Mouse (Mus musculus) heart, postnatal 36 days (tissue): Measurements from ENCODE around the gene Henmt1. TPM values are rescaled to one million over a fixed set of nuclear protein-coding genes. Genes with fewer than 3 reads are reported as not detected.

Experiments
- DNase-seq, 2 experiments: peaks; one replicate each; pipeline ENCODE4 v3.0.0; 2021 to 2022
- intact Hi-C: fragments of 180-260 bp; cut with DNase I; formaldehyde crosslinking; loops from one replicate; pipeline ENCODE4 v1.15.1; 2025
- total RNA-seq, 2 experiments: library from RNA; stranded (reverse); gene quantifications; 2 replicates each; pipeline ENCODE4 v1.2.3; 2021

The Henmt1 gene
- total RNA-seq, 2 experiments from 2014 or later: not detected

GRCm38 (mm10) chr3:108938691-108939090, 982 bp upstream of the Henmt1 start:
- DNase-seq: no peak

GRCm38 (mm10) chr3:108940001-108940633, 444 bp downstream of the Henmt1 start, which contains the start of gene Gm9857:
TSS of gene Gm9857 (minus strand) at chr3:108940445.
- intact Hi-C loops: no loop called here
- no peak for DNase-seq

More at GRCm38 (mm10) chr3:108938691-108939090, 982 bp upstream of the Henmt1 start:
- intact Hi-C loops: no loop called here

GRCm38 (mm10) chr3:108940996-108941395, 1.3 kb downstream of the Henmt1 start:
- intact Hi-C loops: no loop called here
- no peak for DNase-seq

- intact Hi-C loops: no loop called here
- no peak for DNase-seq
These were observed 18.3 kb downstream of the Henmt1 start for GRCm38 (mm10) chr3:108957976-108958375.

- intact Hi-C loops: no loop called here
- no peak for DNase-seq
These were observed 20.1 kb downstream of the Henmt1 start for GRCm38 (mm10) chr3:108959680-108960295.

- no peak for DNase-seq
- intact Hi-C loops: no loop called here
These were observed 21.6 kb downstream of the Henmt1 start for GRCm38 (mm10) chr3:108961226-108961625.

- intact Hi-C loops: no loop called here
- no peak for DNase-seq
These were observed 22.0 kb downstream of the Henmt1 start for GRCm38 (mm10) chr3:108961655-108962054.

GRCm38 (mm10) chr3:108963278-108963677, 23.6 kb downstream of the Henmt1 start:
- intact Hi-C loops: no loop called here
- DNase-seq: no peak

- intact Hi-C loops: no loop called here
These were observed 24.1 kb downstream of the Henmt1 start for GRCm38 (mm10) chr3:108963776-108964175.

GRCm38 (mm10) chr3:108964361-108965044, 24.8 kb downstream of the Henmt1 start:
- DNase-seq: no peak
- intact Hi-C loops: no loop called here

More at GRCm38 (mm10) chr3:108963776-108964175, 24.1 kb downstream of the Henmt1 start:
- DNase-seq: no peak

GRCm38 (mm10) chr3:108966051-108966450, 26.4 kb downstream of the Henmt1 start:
- intact Hi-C loops: no loop called here

GRCm38 (mm10) chr3:108973980-108974660, 34.4 kb downstream of the Henmt1 start:
- intact Hi-C loops: no loop called here
- DNase-seq: no peak

More at GRCm38 (mm10) chr3:108966051-108966450, 26.4 kb downstream of the Henmt1 start:
- DNase-seq: no peak

- DNase-seq: no peak
- intact Hi-C loops: no loop called here
These were observed 35.3 kb downstream of the Henmt1 start for GRCm38 (mm10) chr3:108974920-108975485.

GRCm38 (mm10) chr3:108977340-108978030, 37.8 kb downstream of the Henmt1 start:
- intact Hi-C loops: loop anchor here (2.0 kb wide), 1 partner anchor 85 kb away; no protein-coding TSS in a partner anchor
- DNase-seq: peak in 1 of 2 experiments; percentile 8

GRCm38 (mm10) chr3:108981946-108982345, 42.3 kb downstream of the Henmt1 start:
- intact Hi-C loops: no loop called here
- no peak for DNase-seq

- intact Hi-C loops: no loop called here
- no peak for DNase-seq
These were observed 44.3 kb downstream of the Henmt1 start for GRCm38 (mm10) chr3:108983989-108984388.

GRCm38 (mm10) chr3:108986534-108986933, 46.9 kb downstream of the Henmt1 start:
- no peak for DNase-seq
- intact Hi-C loops: no loop called here

- intact Hi-C loops: no loop called here
- no peak for DNase-seq
These were observed 47.5 kb downstream of the Henmt1 start for GRCm38 (mm10) chr3:108987009-108987659.

- DNase-seq: peak; percentile 29 to 48
- intact Hi-C loops: no loop called here
These were observed 50.4 kb downstream of the Henmt1 start for GRCm38 (mm10) chr3:108989971-108990548.
